Mouse (Mus musculus) bone marrow macrophage, adult 2 months (primary cell): ENCODE results near the gene Pde11a.
"Not testable (repeated sequence)": the region's sequence is repeated elsewhere in the genome, so short reads cannot be mapped to it uniquely, and the experiment has no call there.

Experiments
- CTCF ChIP-seq: IDR thresholded peaks from 2 replicates; pipeline ENCODE4 v1.5.1; 2012; ENCODE audit warnings: low read depth, mild to moderate bottlenecking, low read length, moderate library complexity
- POLR2A ChIP-seq: IDR thresholded peaks from 2 replicates; pipeline ENCODE4 v1.6.1; 2012; ENCODE audit warnings: mild to moderate bottlenecking, low read depth, low read length, borderline replicate concordance

DNA sequence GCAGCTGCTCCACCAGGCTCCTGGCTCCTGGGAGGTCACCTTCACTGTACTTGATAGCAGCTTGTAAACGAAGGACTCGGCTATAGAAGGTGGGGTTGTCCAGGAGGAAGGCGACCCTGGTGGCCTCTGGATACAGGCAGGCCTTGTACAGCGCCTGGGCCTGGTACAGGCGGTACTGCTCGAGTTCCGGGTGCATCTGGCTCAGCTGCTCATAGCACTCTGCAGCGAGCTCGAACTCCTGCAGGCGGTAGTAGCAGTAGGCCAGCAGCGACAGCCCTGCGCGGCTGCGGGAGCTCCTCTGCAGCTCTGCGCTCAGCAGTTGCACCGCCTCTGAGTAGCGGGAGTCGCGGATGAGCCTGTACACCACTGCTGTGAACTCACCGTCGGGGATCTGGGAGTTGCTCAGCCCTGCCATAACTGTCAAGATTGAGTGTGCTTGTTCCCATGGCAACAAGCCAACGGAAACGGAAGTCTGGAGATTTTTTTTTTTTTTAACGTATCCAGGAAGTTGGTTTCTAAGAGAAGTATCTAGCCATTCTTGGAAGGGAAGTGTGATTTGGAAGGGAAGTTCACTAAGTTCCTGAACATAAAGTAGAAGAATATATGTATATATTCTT lies 360.7 kb downstream of the Pde11a start, which contains the start of gene Ttc30a2:
- not testable (repeated sequence) for TF ChIP-seq CTCF, POLR2A
